Mouse (Mus musculus): ENCODE measurements around the gene Mex3a.
A peak's percentile ranks its signal among the peaks of the same experiment; 100 is the strongest.
"Not testable (repeated sequence)": the region's sequence is repeated elsewhere in the genome, so short reads cannot be mapped to it uniquely, and the experiment has no call there.

The Mex3a gene

GRCm38 (mm10) chr3:88570341-88570740 is 38.1 kb downstream of the Mex3a start:
- DNase-seq (ENCODE audit: low spot score): no peak

- DNase-seq (ENCODE audit: low spot score): no peak
Measured at GRCm38 (mm10) chr3:88571856-88572255, 39.7 kb downstream of the Mex3a start.

- no peak for DNase-seq (ENCODE audit: low spot score)
Measured at GRCm38 (mm10) chr3:88572835-88573234, 40.6 kb downstream of the Mex3a start.

GRCm38 (mm10) chr3:88573810-88574209 is 41.6 kb downstream of the Mex3a start:
- no peak for DNase-seq (ENCODE audit: low spot score)

- DNase-seq (ENCODE audit: low spot score): no peak
Measured at GRCm38 (mm10) chr3:88575540-88575939, 43.3 kb downstream of the Mex3a start, which contains the start of gene Ssr2. Ssr2 (plus strand) TSS chr3:88575876.

- not testable (repeated sequence) for DNase-seq (ENCODE audit: low spot score)
Measured at GRCm38 (mm10) chr3:88577846-88578245, 45.7 kb downstream of the Mex3a start.

GRCm38 (mm10) chr3:88578498-88579424 is 46.6 kb downstream of the Mex3a start:
- DNase-seq (ENCODE audit: low spot score): no peak

GRCm38 (mm10) chr3:88579454-88580117 is 47.4 kb downstream of the Mex3a start:
- peak; percentile 71 for DNase-seq (ENCODE audit: low spot score)

GRCm38 (mm10) chr3:88585769-88586168 is 53.6 kb downstream of the Mex3a start:
- DNase-seq (ENCODE audit: low spot score): no peak

- DNase-seq (ENCODE audit: low spot score): no peak
Measured at GRCm38 (mm10) chr3:88586640-88587039, 54.4 kb downstream of the Mex3a start.

- no peak for DNase-seq (ENCODE audit: low spot score)
Measured at GRCm38 (mm10) chr3:88590246-88590645, 58.1 kb downstream of the Mex3a start.
